Mouse (Mus musculus) right cerebral cortex, postnatal 14 days (tissue): ENCODE measurements around the gene Cox6b1.

ENCODE experiments used
- DNase-seq: peaks from one replicate; pipeline ENCODE4 v3.0.0; 2022

Gene Cox6b1

GRCm38 (mm10) chr7:30584339-30584738 lies 41.6 kb downstream of the Cox6b1 start:
- no peak for DNase-seq

DNA sequence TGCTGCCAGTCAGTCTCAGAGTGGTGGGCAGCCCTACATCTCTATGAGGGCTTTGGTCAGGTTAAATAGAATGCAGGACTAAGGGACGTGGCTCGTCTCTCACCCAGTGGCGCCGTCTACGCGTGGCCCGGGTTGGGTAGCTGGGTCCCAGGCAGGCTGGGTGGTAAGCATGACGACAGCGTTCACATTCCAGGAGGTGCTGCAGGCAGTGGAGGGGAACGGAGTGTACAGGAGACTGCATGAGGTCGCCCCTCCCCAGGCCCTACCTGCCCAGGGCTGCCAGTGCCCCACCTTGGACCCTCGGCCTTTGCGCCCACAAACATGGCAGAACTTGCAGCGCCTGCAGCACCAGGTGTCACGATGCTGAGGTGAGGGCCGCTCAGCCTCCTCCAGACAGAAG lies 44.4 kb downstream of the Cox6b1 start:
- DNase-seq = no peak

DNA sequence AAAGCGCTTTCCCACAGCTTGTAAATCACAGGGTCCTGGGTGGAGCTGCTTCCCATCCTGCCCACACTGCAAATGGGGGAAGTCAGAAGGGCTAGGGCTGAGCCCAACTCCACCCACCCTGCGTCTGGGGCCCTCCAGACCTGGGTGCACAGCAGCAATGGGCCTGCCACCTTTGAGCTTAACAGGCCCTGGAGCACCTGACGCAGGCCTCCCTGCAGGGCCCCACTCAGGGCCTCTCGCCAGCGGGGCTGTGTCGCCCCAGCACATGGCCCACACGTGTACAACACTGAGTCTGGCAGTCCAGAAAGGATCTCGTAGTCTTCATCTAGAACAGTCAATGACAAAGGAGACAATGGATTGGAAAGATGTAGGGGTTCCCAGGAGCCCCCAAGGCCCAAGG lies 46.0 kb downstream of the Cox6b1 start:
- DNase-seq = no peak

DNA sequence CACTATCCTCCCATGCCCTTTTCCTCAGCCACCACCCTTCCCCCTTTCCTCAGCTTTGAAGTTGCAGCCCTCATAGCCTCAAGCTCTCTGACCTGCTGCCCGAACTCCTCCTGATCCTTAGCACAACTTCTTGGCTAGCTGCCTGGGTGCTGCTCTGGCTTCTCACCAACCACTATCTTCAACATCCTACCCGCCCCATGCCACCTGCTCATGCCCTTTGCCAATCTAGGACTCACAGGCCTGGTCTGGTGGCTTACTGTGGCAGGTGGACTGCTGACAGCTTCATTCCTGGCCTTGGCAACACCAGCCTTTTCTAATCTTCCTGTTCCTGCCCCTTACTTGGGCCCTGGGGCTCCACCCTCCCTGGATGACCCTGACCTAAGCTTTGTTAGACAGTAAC lies 53.0 kb downstream of the Cox6b1 start:
- no peak for DNase-seq

- DNase-seq = no peak
Measured at GRCm38 (mm10) chr7:30572389-30572788, 53.6 kb downstream of the Cox6b1 start.

- DNase-seq = no peak
Measured at GRCm38 (mm10) chr7:30567555-30567954, 58.4 kb downstream of the Cox6b1 start.
